Mouse (Mus musculus) heart, embryonic 10.5 days (tissue): ENCODE results near the gene 9130023H24Rik. TPM values are rescaled to one million over a fixed set of nuclear protein-coding genes. Genes with fewer than 3 reads are reported as not detected.
A peak's percentile ranks its signal among the peaks of the same experiment; 100 is the strongest.

Experiments
- DNase-seq: peaks from one replicate; pipeline ENCODE4 v3.0.0-alpha.2; 2017; ENCODE audit warnings: low spot score
- H3K27ac ChIP-seq: fragments of 300-500 bp; sonication (generic); 2 replicates; pipeline ENCODE4 v1.5.1; 2016; ENCODE audit warnings: mild to moderate bottlenecking
- H3K27me3 ChIP-seq: fragments of 300-500 bp; sonication (generic); 2 replicates; pipeline ENCODE4 v1.6.1; 2016; ENCODE audit warnings: mild to moderate bottlenecking; ENCODE audit not compliant: poor library complexity, insufficient read depth, severe bottlenecking
- H3K36me3 ChIP-seq: fragments of 300-500 bp; sonication (generic); 2 replicates; pipeline ENCODE4 v1.6.1; 2016; ENCODE audit warnings: mild to moderate bottlenecking, moderate library complexity
- H3K4me1 ChIP-seq: fragments of 300-500 bp; sonication (generic); 2 replicates; pipeline ENCODE4 v1.6.1; 2016; ENCODE audit warnings: mild to moderate bottlenecking
- H3K4me3 ChIP-seq: fragments of 300-500 bp; sonication (generic); 2 replicates; pipeline ENCODE4 v1.5.1; 2016; ENCODE audit warnings: mild to moderate bottlenecking, moderate library complexity
- H3K9me3 ChIP-seq: fragments of 300-500 bp; sonication (generic); 2 replicates; pipeline ENCODE4 v1.6.1; 2016; ENCODE audit warnings: mild to moderate bottlenecking, moderate library complexity
- WGBS: fragments of 180-500 bp; shearing (Covaris S2); methylation state at CpG from one replicate; pipeline ENCODE4 v1.1.7; 2016; 5-methylcytosine and 5-hydroxymethylcytosine counted together
- polyA plus RNA-seq: library from polyadenylated mRNA; unstranded; fragments of >200 nt; fragmentation: Nextera tagmentation; extraction: Ambion mirVana; gene quantifications from 2 replicates; pipeline ENCODE4 v1.2.1, GENCODE M21; 2016

The 9130023H24Rik gene
- polyA plus RNA-seq, 1 experiment from 2014 or later: 7.2 TPM

GRCm38 (mm10) chr7:128206152-128206551, 31.7 kb downstream of the 9130023H24Rik start, which contains the start of gene Cox6a2:
Gene Cox6a2 (minus strand): TSS chr7:128206387.
- H3K27ac ChIP-seq: peak within 1 kb of the TSS; percentile 90
- H3K9me3 ChIP-seq: no peaks in the 10 kb centered on the region
- 36% methylated on average over 6 of the region's 6 CpGs for WGBS
- H3K4me1 ChIP-seq: peaks cover 4% of the 10 kb centered on the region; the same call in 1 of the 2 replicates
- H3K36me3 ChIP-seq: peaks cover 4% of the 10 kb centered on the region; the same call in 1 of the 2 replicates
- peak within 1 kb of the TSS; percentile 59 for H3K4me3 ChIP-seq
- DNase-seq: no peak
- no peaks in the 10 kb centered on the region for H3K27me3 ChIP-seq

- peaks cover 4% of the 10 kb centered on the region; the same call in 1 of the 2 replicates for H3K4me1 ChIP-seq
- H3K36me3 ChIP-seq: peaks cover 4% of the 10 kb centered on the region; the same call in 1 of the 2 replicates
- 66% methylated on average over 18 of the region's 18 CpGs for WGBS
- peak overlapping the region; percentile 59 for H3K4me3 ChIP-seq
- H3K9me3 ChIP-seq: no peaks in the 10 kb centered on the region
- DNase-seq: no peak
- H3K27ac ChIP-seq: peak overlapping the region; percentile 90
- H3K27me3 ChIP-seq: no peaks in the 10 kb centered on the region
These were observed 32.1 kb downstream of the 9130023H24Rik start for GRCm38 (mm10) chr7:128205695-128206094.

GRCm38 (mm10) chr7:128204179-128204578, 33.7 kb downstream of the 9130023H24Rik start:
- 88% methylated on average over 8 of the region's 8 CpGs for WGBS
- H3K9me3 ChIP-seq: no peaks in the 10 kb centered on the region
- H3K4me3 ChIP-seq: no peak overlapping the region
- H3K27ac ChIP-seq: no peak overlapping the region
- peaks cover 4% of the 10 kb centered on the region; the same call in 1 of the 2 replicates for H3K4me1 ChIP-seq
- H3K36me3 ChIP-seq: peaks cover 4% of the 10 kb centered on the region; the same call in 1 of the 2 replicates
- DNase-seq: peak; percentile 58
- no peaks in the 10 kb centered on the region for H3K27me3 ChIP-seq

GRCm38 (mm10) chr7:128203071-128203470, 34.8 kb downstream of the 9130023H24Rik start:
- Histone ChIP-seq H3K4me3 (no peak overlapping the region), H3K27ac (no peak overlapping the region), H3K4me1 (peaks cover 4% of the 10 kb centered on the region; the same call in 1 of the 2 replicates), H3K36me3 (peaks cover 4% of the 10 kb centered on the region; the same call in 1 of the 2 replicates), H3K27me3 (no peaks in the 10 kb centered on the region), H3K9me3 (no peaks in the 10 kb centered on the region)
- peak; percentile 50 for DNase-seq
- 72% methylated on average over 9 of the region's 9 CpGs for WGBS

GRCm38 (mm10) chr7:128201607-128202006, 36.2 kb downstream of the 9130023H24Rik start:
- no peak for DNase-seq
- no peaks in the 10 kb centered on the region for H3K27me3 ChIP-seq
- peaks cover 4% of the 10 kb centered on the region; the same call in 1 of the 2 replicates for H3K4me1 ChIP-seq
- no peaks in the 10 kb centered on the region for H3K9me3 ChIP-seq
- WGBS: 86% methylated on average over 9 of the region's 9 CpGs
- H3K27ac ChIP-seq: no peak overlapping the region
- H3K4me3 ChIP-seq: no peak overlapping the region
- H3K36me3 ChIP-seq: peaks cover 4% of the 10 kb centered on the region; the same call in 1 of the 2 replicates

Other genes starting within 250 kb of the 9130023H24Rik start
- 27.8 and 35.5 TPM in 2 replicates for gene Pycard, start 244.2 kb downstream of the 9130023H24Rik start, polyA plus RNA-seq
- gene Trim72, start 234.1 kb downstream of the 9130023H24Rik start, polyA plus RNA-seq: 0.40 and 1.2 TPM in 2 replicates
- 0.06 and 0.25 TPM in 2 replicates for gene Itgam, start 175.4 kb downstream of the 9130023H24Rik start, polyA plus RNA-seq
- 0.09 TPM in 1 of 2 replicates, not detected in the other for gene Gm49368, start 175.3 kb downstream of the 9130023H24Rik start, polyA plus RNA-seq
- gene Itgax, start 108.5 kb downstream of the 9130023H24Rik start, polyA plus RNA-seq: 0.05 and 0.10 TPM in 2 replicates
- not detected in 2 replicates for gene Itgad, start 83.7 kb downstream of the 9130023H24Rik start, polyA plus RNA-seq
- 258 and 459 TPM in 2 replicates for gene Cox6a2, start 31.6 kb downstream of the 9130023H24Rik start, polyA plus RNA-seq
- 16.6 and 17.5 TPM in 2 replicates for gene Armc5, start 689 bp downstream of the 9130023H24Rik start, polyA plus RNA-seq
- 144 and 202 TPM in 2 replicates for gene Tgfb1i1, start 8.8 kb upstream of the 9130023H24Rik start, polyA plus RNA-seq
- gene Slc5a2, start 27.6 kb upstream of the 9130023H24Rik start, polyA plus RNA-seq: 0.37 and 0.48 TPM in 2 replicates
- 20.3 and 25.1 TPM in 2 replicates for gene BC017158, start 60.1 kb upstream of the 9130023H24Rik start, polyA plus RNA-seq
- 16.4 and 19.3 TPM in 2 replicates for gene Rgs10, start 180.7 kb upstream of the 9130023H24Rik start, polyA plus RNA-seq
- gene Tial1, start 223.7 kb upstream of the 9130023H24Rik start, polyA plus RNA-seq: 16.3 and 19.9 TPM in 2 replicates